Mouse (Mus musculus): ENCODE data around the gene Apmap.
A peak's percentile ranks its signal among the peaks of the same experiment; 100 is the strongest.

Gene Apmap

GRCm38 (mm10) chr2:150607086-150607485 is 1.3 kb downstream of the Apmap start:
- no peak overlapping the region for H3K4me3 ChIP-seq (replicated peaks; ENCODE audit: low read length)
- H3K9me3 ChIP-seq (ENCODE audit: low read length), result no peaks in the 10 kb centered on the region
- no peaks in the 10 kb centered on the region; the same call in 1 of the 2 replicates for H3K36me3 ChIP-seq (ENCODE audit: insufficient read depth, low read length)
- peaks cover 19% of the 10 kb centered on the region for H3K4me1 ChIP-seq (replicated peaks; ENCODE audit: low read depth, low read length)
- H3K27me3 ChIP-seq (ENCODE audit: insufficient read depth, low read length), result 0 out of 2 replicates have a peak, but pooled peaks cover 3% of the 10 kb centered on the region
- TF ChIP-seq POU5F1 (IDR thresholded peaks at IDR 0.05; ENCODE audit: borderline replicate concordance, low read length) (no peak), NANOG (IDR thresholded peaks at IDR 0.05; ENCODE audit: borderline replicate concordance, low read length) (no peak), CTCF (conservative IDR thresholded peaks at IDR 0.05; ENCODE audit: low read length) (no peak)

DNA sequence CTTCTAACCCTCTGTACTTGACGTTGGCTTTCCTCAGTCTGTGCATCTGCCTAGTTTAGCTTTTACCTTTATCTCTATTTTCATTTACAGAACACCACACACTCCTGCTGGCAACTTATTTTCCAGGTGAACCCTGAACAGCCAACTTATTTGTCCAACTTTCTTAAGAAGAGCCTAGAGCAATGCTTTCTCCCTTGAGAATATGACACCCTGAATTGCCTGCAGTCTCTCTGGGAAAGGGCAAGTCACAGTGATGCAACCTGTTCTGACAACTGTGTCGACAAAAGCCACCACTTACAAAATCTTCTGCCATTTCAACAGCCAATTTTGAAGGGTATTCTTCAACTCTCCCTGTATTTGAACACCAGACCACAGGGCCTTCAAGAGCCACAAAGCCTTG is 3.6 kb downstream of the Apmap start:
- H3K4me3 ChIP-seq (replicated peaks; ENCODE audit: low read length), result no peak overlapping the region
- no peaks in the 10 kb centered on the region for H3K27me3 ChIP-seq (ENCODE audit: insufficient read depth, low read length)
- H3K9me3 ChIP-seq (ENCODE audit: low read length), result no peaks in the 10 kb centered on the region
- no peak for TF ChIP-seq NANOG (IDR thresholded peaks at IDR 0.05; ENCODE audit: borderline replicate concordance, low read length)
- no peak for TF ChIP-seq CTCF (conservative IDR thresholded peaks at IDR 0.05; ENCODE audit: low read length)
- no peak for TF ChIP-seq POU5F1 (IDR thresholded peaks at IDR 0.05; ENCODE audit: borderline replicate concordance, low read length)
- peaks cover 19% of the 10 kb centered on the region for H3K4me1 ChIP-seq (replicated peaks; ENCODE audit: low read depth, low read length)
- peaks cover 4% of the 10 kb centered on the region; the same call in 1 of the 2 replicates for H3K36me3 ChIP-seq (ENCODE audit: insufficient read depth, low read length)

DNA sequence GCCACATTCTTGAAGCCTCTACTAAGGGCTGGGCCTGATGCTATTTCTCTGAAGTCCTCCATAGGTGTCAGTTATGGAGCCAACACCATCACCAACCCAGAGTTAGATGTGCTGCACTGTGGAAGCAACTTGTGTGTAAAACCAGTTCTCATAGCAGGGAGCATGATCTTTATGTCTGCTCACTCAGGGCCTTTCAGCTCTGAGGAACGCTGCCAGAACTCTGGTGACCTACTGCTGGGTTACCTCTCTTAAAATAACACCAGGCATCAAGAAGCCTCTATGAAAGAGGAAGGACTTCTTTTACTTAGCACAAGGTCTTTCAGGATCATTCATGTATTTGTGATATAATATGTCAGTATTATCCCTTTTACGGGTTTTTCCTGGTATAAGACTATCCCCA is 6.2 kb downstream of the Apmap start:
- Histone ChIP-seq H3K36me3 (ENCODE audit: insufficient read depth, low read length) (peaks cover 4% of the 10 kb centered on the region; the same call in 1 of the 2 replicates), H3K9me3 (ENCODE audit: low read length) (no peaks in the 10 kb centered on the region), H3K4me1 (replicated peaks; ENCODE audit: low read depth, low read length) (peaks cover 2% of the 10 kb centered on the region; the same call in 1 of the 2 replicates), H3K27me3 (ENCODE audit: insufficient read depth, low read length) (no peaks in the 10 kb centered on the region), H3K4me3 (replicated peaks; ENCODE audit: low read length) (no peak overlapping the region)
- no peak for TF ChIP-seq NANOG (IDR thresholded peaks at IDR 0.05; ENCODE audit: borderline replicate concordance, low read length)
- TF ChIP-seq POU5F1 (IDR thresholded peaks at IDR 0.05; ENCODE audit: borderline replicate concordance, low read length), result no peak
- no peak for TF ChIP-seq CTCF (conservative IDR thresholded peaks at IDR 0.05; ENCODE audit: low read length)

DNA sequence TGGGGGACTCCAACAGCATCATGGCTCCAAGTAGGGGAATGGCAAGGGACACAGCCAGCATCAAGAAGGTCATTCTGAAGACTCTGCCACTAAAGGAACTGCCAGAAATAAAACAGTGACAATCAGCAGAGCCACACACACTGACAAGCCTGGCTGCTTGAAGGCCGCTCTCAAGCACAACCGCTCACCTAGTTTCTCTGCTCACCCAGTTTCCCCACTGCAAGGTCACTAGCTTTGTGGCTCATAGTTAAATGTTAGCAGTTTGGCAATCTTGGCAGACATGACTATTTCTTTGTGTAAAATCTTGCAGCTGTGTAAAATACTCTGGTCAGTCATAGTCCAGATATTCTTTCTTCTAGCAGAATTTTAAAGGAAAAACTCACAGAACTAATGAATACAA is 8.1 kb downstream of the Apmap start:
- Histone ChIP-seq H3K4me1 (replicated peaks; ENCODE audit: low read depth, low read length) (no peaks in the 10 kb centered on the region), H3K9me3 (ENCODE audit: low read length) (no peaks in the 10 kb centered on the region), H3K4me3 (replicated peaks; ENCODE audit: low read length) (no peak overlapping the region), H3K27me3 (ENCODE audit: insufficient read depth, low read length) (no peaks in the 10 kb centered on the region), H3K36me3 (ENCODE audit: insufficient read depth, low read length) (peaks cover 17% of the 10 kb centered on the region)
- TF ChIP-seq CTCF (conservative IDR thresholded peaks at IDR 0.05; ENCODE audit: low read length) (no peak), NANOG (IDR thresholded peaks at IDR 0.05; ENCODE audit: borderline replicate concordance, low read length) (no peak), POU5F1 (IDR thresholded peaks at IDR 0.05; ENCODE audit: borderline replicate concordance, low read length) (no peak)

DNA sequence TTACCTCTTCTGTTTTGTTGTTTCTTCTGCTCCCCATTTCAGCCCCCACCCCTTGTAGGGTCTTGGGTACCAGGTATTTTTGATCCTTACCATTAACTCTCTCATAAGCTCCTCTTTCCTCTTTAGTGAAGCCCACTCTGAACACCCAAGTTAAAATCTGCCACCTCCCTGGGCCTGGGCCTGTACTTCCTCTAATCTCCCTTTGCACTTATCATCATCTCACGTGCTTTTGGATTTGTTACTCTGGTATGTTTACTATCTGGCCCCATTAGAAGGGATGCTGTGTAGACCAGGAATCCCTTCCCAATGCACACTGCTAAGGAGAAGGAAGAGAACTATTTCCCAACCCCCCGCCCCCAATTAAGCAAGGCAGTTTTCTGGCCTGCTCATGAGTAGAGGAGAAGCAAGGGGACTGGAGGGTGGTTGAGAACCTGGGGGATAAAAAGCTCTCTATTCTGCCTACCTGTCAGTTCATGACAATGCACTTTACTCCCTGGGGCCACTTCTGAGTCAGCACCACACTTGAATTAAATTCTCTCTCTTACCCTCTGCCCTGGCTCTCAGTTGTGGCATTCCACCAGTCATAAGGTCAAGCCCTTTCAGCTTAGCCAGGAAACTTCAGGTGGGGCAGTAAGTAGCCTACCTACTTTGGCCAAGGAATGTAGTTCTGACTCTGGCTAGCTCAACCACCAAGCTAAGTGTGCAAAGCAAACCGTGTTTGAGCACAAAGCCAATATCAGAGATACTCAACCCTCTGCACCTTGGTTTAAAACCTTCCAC is 12.8 kb downstream of the Apmap start:
- peaks cover 34% of the 10 kb centered on the region for H3K36me3 ChIP-seq (ENCODE audit: insufficient read depth, low read length)
- no peaks in the 10 kb centered on the region for H3K4me1 ChIP-seq (replicated peaks; ENCODE audit: low read depth, low read length)
- TF ChIP-seq POU5F1 (IDR thresholded peaks at IDR 0.05; ENCODE audit: borderline replicate concordance, low read length), result no peak
- TF ChIP-seq NANOG (IDR thresholded peaks at IDR 0.05; ENCODE audit: borderline replicate concordance, low read length), result no peak
- TF ChIP-seq CTCF (conservative IDR thresholded peaks at IDR 0.05; ENCODE audit: low read length), result no peak
- no peak overlapping the region for H3K4me3 ChIP-seq (replicated peaks; ENCODE audit: low read length)
- H3K9me3 ChIP-seq (ENCODE audit: low read length), result no peaks in the 10 kb centered on the region
- H3K27me3 ChIP-seq (ENCODE audit: insufficient read depth, low read length), result no peaks in the 10 kb centered on the region

- Histone ChIP-seq H3K9me3 (ENCODE audit: low read length) (no peaks in the 10 kb centered on the region), H3K27me3 (ENCODE audit: insufficient read depth, low read length) (no peaks in the 10 kb centered on the region), H3K4me1 (replicated peaks; ENCODE audit: low read depth, low read length) (no peaks in the 10 kb centered on the region), H3K4me3 (replicated peaks; ENCODE audit: low read length) (no peak overlapping the region), H3K36me3 (ENCODE audit: insufficient read depth, low read length) (peaks cover 55% of the 10 kb centered on the region)
- peak; percentile 17; the same call in 1 of the 2 replicates for TF ChIP-seq CTCF (conservative IDR thresholded peaks at IDR 0.05; ENCODE audit: low read length)
- no peak for TF ChIP-seq NANOG (IDR thresholded peaks at IDR 0.05; ENCODE audit: borderline replicate concordance, low read length)
These were observed 19.3 kb downstream of the Apmap start for GRCm38 (mm10) chr2:150589076-150589475.

- no peak for TF ChIP-seq CTCF (conservative IDR thresholded peaks at IDR 0.05; ENCODE audit: low read length)
- peaks cover 16% of the 10 kb centered on the region for H3K36me3 ChIP-seq (ENCODE audit: insufficient read depth, low read length)
- no peaks in the 10 kb centered on the region for H3K9me3 ChIP-seq (ENCODE audit: low read length)
- H3K4me1 ChIP-seq (replicated peaks; ENCODE audit: low read depth, low read length), result no peaks in the 10 kb centered on the region
- no peaks in the 10 kb centered on the region for H3K27me3 ChIP-seq (ENCODE audit: insufficient read depth, low read length)
- no peak overlapping the region for H3K4me3 ChIP-seq (replicated peaks; ENCODE audit: low read length)
These were observed 28.7 kb downstream of the Apmap start for GRCm38 (mm10) chr2:150579628-150580027.

- Histone ChIP-seq H3K4me1 (replicated peaks; ENCODE audit: low read depth, low read length) (no peaks in the 10 kb centered on the region), H3K9me3 (ENCODE audit: low read length) (no peaks in the 10 kb centered on the region), H3K4me3 (replicated peaks; ENCODE audit: low read length) (no peak overlapping the region), H3K27me3 (ENCODE audit: insufficient read depth, low read length) (no peaks in the 10 kb centered on the region), H3K36me3 (ENCODE audit: insufficient read depth, low read length) (peaks cover 6% of the 10 kb centered on the region)
- TF ChIP-seq CTCF (conservative IDR thresholded peaks at IDR 0.05; ENCODE audit: low read length), result no peak
- TF ChIP-seq POU5F1 (IDR thresholded peaks at IDR 0.05; ENCODE audit: borderline replicate concordance, low read length), result no peak
- no peak for TF ChIP-seq NANOG (IDR thresholded peaks at IDR 0.05; ENCODE audit: borderline replicate concordance, low read length)
These were observed 29.8 kb downstream of the Apmap start for GRCm38 (mm10) chr2:150578603-150579002.

- no peak for TF ChIP-seq POU5F1 (IDR thresholded peaks at IDR 0.05; ENCODE audit: borderline replicate concordance, low read length)
- no peak for TF ChIP-seq CTCF (conservative IDR thresholded peaks at IDR 0.05; ENCODE audit: low read length)
- no peak for TF ChIP-seq NANOG (IDR thresholded peaks at IDR 0.05; ENCODE audit: borderline replicate concordance, low read length)
- Histone ChIP-seq H3K4me3 (replicated peaks; ENCODE audit: low read length) (no peak overlapping the region), H3K4me1 (replicated peaks; ENCODE audit: low read depth, low read length) (no peaks in the 10 kb centered on the region), H3K27me3 (ENCODE audit: insufficient read depth, low read length) (no peaks in the 10 kb centered on the region), H3K36me3 (ENCODE audit: insufficient read depth, low read length) (no peaks in the 10 kb centered on the region), H3K9me3 (ENCODE audit: low read length) (no peaks in the 10 kb centered on the region)
These were observed 32.1 kb downstream of the Apmap start for GRCm38 (mm10) chr2:150576256-150576655.
